ENCODE assay signal across 9 mouse cellular contexts in genomic region chr13:54418781-54419327, GRCm38 (mm10). TPM values are rescaled to one million over a fixed set of nuclear protein-coding genes. Genes with fewer than 3 reads are reported as not detected.
DNase-seq lines count a peak whose midpoint lies in the region; ATAC-seq lines count a peak whose summit lies in the region.
"Had no signal": no experiment of that assay in that cellular context is flagged by ENCODE, and none has a peak within 500 bp of the region (broad histone marks: within the 10 kb centered on the region; RNA-seq: fewer than 3 reads in every experiment).

No protein-coding gene starts in this region.

- H3K9me3 ChIP-seq in forebrain, embryonic 12.5 days, result no peaks in the 10 kb centered on the region
- 0 out of 2 replicates have a peak, but pooled peaks cover 3% of the 10 kb centered on the region for H3K9me3 ChIP-seq in midbrain, embryonic 12.5 days
- H3K9me3 ChIP-seq: intestine, embryonic 15.5 days had no signal

- WGBS in forebrain, embryonic 12.5 days, result 45% methylated on average over 10 of the region's 10 CpGs
- 67% methylated on average over 10 of the region's 10 CpGs for WGBS in midbrain, embryonic 12.5 days

- H3K4me2 ChIP-seq in forebrain, embryonic 12.5 days, result no peak overlapping the region
- no peak overlapping the region for H3K4me2 ChIP-seq in midbrain, embryonic 12.5 days (replicated peaks)
- H3K4me2 ChIP-seq: intestine, embryonic 15.5 days had no signal

- H3K27ac ChIP-seq in forebrain, embryonic 12.5 days, result peak overlapping the region; percentile 54
- 0 out of 2 replicates have a peak overlapping the region, but pooled peaks have one; percentile 42 for H3K27ac ChIP-seq in midbrain, embryonic 12.5 days (replicated peaks)
- H3K27ac ChIP-seq: intestine, embryonic 15.5 days had no signal

- no peaks in the 10 kb centered on the region for H3K27me3 ChIP-seq in forebrain, embryonic 12.5 days
- H3K27me3 ChIP-seq in midbrain, embryonic 12.5 days, result no peaks in the 10 kb centered on the region
- H3K27me3 ChIP-seq: intestine, embryonic 15.5 days had no signal

- peaks cover 10% of the 10 kb centered on the region for H3K4me1 ChIP-seq in forebrain, embryonic 12.5 days
- peaks cover 10% of the 10 kb centered on the region for H3K4me1 ChIP-seq in midbrain, embryonic 12.5 days
- H3K4me1 ChIP-seq: intestine, embryonic 15.5 days had no signal

- no peak overlapping the region for H3K9ac ChIP-seq in forebrain, embryonic 12.5 days
- no peak overlapping the region for H3K9ac ChIP-seq in midbrain, embryonic 12.5 days (replicated peaks)
- H3K9ac ChIP-seq: intestine, embryonic 15.5 days had no signal

- H3K4me3 ChIP-seq in forebrain, embryonic 12.5 days (replicated peaks), result no peak overlapping the region
- no peak overlapping the region for H3K4me3 ChIP-seq in midbrain, embryonic 12.5 days
- H3K4me3 ChIP-seq: intestine, embryonic 15.5 days had no signal

- no peaks in the 10 kb centered on the region for H3K36me3 ChIP-seq in forebrain, embryonic 12.5 days (replicated peaks)
- no peaks in the 10 kb centered on the region for H3K36me3 ChIP-seq in midbrain, embryonic 12.5 days
- H3K36me3 ChIP-seq: intestine, embryonic 15.5 days had no signal

- peak; percentile 57 for ATAC-seq in forebrain, embryonic 12.5 days (ENCODE audit: low FRiP score)
- ATAC-seq in midbrain, embryonic 12.5 days (ENCODE audit: low FRiP score, low read depth), result no peak
- ATAC-seq: intestine, embryonic 15.5 days had no signal

- peak; percentile 24 to 29 for DNase-seq in frontal cortex, postnatal 10 days (ENCODE audit: low spot score in 2 of 2)
- no peak for DNase-seq in frontal cortex, postnatal 36 days (ENCODE audit: low spot score in 2 of 2)
- peak; percentile 33 to 56 for DNase-seq in kidney, adult 8-10 months
- no peak for DNase-seq in adrenal gland, postnatal 14 days
- DNase-seq in urinary bladder, postnatal 36 days (ENCODE audit: low spot score in 2 of 2), result no peak
- DNase-seq in thymus, adult 18-20 months, result no peak

RNA-seq across cellular contexts. Expression of gene Cplx2, which starts 47.7 kb away (rescaled TPM):
- 14.9 and 15.5 TPM in 2 replicates for polyA plus RNA-seq in forebrain, embryonic 12.5 days (2016; fragmentation: Nextera tagmentation; extraction: Ambion mirVana)
- 22.0 and 22.6 TPM in 2 replicates for polyA plus RNA-seq in midbrain, embryonic 12.5 days (2016; fragmentation: Nextera tagmentation; extraction: Ambion mirVana)
- total RNA-seq in adrenal gland, postnatal 14 days (2021), result 29.2 and 35.4 TPM in 2 replicates

RNA-seq across cellular contexts. Expression of gene Thoc3, which starts 49.8 kb away (rescaled TPM):
- 125 and 134 TPM in 2 replicates for polyA plus RNA-seq in forebrain, embryonic 12.5 days (2016; fragmentation: Nextera tagmentation; extraction: Ambion mirVana)
- 128 and 147 TPM in 2 replicates for polyA plus RNA-seq in midbrain, embryonic 12.5 days (2016; fragmentation: Nextera tagmentation; extraction: Ambion mirVana)
- 46.3 and 53.7 TPM in 2 replicates for total RNA-seq in adrenal gland, postnatal 14 days (2021)

Comparison
In these comparisons a context has a peak if more than half of its experiments do, and no peak if none do; other contexts are left out.
1. DNase-seq: peak in frontal cortex, postnatal 10 days (2 of 2) and kidney, adult 8-10 months (2 of 2); none in frontal cortex, postnatal 36 days (0 of 2), adrenal gland, postnatal 14 days (single experiment), urinary bladder, postnatal 36 days (0 of 2) and thymus, adult 18-20 months (0 of 2).